Mouse (Mus musculus): ENCODE data around the gene Mat2b. TPM values are rescaled to one million over a fixed set of nuclear protein-coding genes. Genes with fewer than 3 reads are reported as not detected.
"Not testable (repeated sequence)": the region's sequence is repeated elsewhere in the genome, so short reads cannot be mapped to it uniquely, and the experiment has no call there.

The Mat2b gene
- 10 to 100 TPM; 57.9 to 61.8 TPM for total RNA-seq (2021)
- long read RNA-seq, experiment 1, transcript Mat2b-202 (7 exons, 2,053 nt), result minor isoform, 18 of 137 reads
- long read RNA-seq, experiment 1, transcript Mat2b-201 (7 exons, 1,949 nt), result major isoform, 104 of 137 reads
- long read RNA-seq, experiment 1, partial matches to known transcripts, result 8 of 137 reads
- long read RNA-seq, experiment 1, other reads (novel, unspliced or antisense), result 7 of 137 reads
- long read RNA-seq, experiment 2, transcript Mat2b-202 (7 exons, 2,053 nt), result minor isoform, 24 of 164 reads
- long read RNA-seq, experiment 2, transcript Mat2b-201 (7 exons, 1,949 nt), result major isoform, 122 of 164 reads
- long read RNA-seq, experiment 2, partial matches to known transcripts, result 7 of 164 reads
- long read RNA-seq, experiment 2, other reads (novel, unspliced or antisense), result 11 of 164 reads

DNA sequence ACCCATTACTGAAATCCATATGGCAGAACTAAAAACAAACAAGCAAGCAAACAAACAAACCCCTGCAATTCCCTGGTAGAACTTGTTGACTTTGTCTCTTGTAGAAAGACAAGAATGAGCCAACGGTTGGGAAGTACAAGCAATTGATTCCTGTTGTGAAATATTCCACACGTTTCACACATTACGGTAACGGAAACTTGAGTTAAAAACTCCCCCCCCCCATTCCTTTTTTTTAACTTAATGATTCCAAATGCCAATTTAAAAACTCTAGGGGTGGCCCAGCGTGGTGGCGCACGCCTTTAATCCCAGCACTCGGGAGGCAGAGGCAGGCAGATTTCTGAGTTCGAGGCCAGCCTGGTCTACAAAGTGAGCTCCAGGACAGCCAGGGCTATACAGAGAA is at the start of gene Mat2b:
Gene Mat2b, minus strand, starts transcription at position 101 of the 400 bp plus-strand sequence.
- no peak for TF ChIP-seq CTCF (IDR thresholded peaks at IDR 0.05)
- intact Hi-C loops (cut with DNase I), result no loop called here

DNA sequence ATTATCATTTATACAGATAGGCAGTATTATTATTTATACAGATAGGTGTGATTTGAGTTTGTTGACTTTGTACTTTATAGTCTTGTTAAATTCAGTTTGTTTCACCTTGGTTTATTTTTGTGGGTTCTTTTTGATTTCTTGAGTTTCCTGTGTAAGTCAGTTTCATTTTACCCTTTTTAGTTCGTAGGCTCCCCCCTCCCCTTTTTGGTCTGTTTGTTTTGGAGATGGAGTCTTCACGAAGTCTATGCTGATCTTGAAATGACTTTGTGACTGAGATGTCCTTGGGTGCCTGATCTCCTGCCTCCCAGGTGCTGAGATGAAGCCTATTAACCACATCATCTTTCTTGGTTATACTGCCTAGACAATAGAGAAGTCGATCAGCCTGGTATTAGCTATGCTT is 49.3 kb upstream of the Mat2b start:
- DNase-seq, result no peak
- Histone ChIP-seq H3K27ac (no peak overlapping the region), H3K4me3 (no peak overlapping the region)
- TF ChIP-seq CTCF (IDR thresholded peaks at IDR 0.05), result no peak
- intact Hi-C loops (cut with DNase I), result no loop called here

More for the DNA sequence above, at the start of gene Mat2b:
- no peak for DNase-seq
- Histone ChIP-seq H3K27ac (peak within 1 kb of the TSS; percentile 98), H3K4me3 (peak within 1 kb of the TSS; percentile 89)

DNA sequence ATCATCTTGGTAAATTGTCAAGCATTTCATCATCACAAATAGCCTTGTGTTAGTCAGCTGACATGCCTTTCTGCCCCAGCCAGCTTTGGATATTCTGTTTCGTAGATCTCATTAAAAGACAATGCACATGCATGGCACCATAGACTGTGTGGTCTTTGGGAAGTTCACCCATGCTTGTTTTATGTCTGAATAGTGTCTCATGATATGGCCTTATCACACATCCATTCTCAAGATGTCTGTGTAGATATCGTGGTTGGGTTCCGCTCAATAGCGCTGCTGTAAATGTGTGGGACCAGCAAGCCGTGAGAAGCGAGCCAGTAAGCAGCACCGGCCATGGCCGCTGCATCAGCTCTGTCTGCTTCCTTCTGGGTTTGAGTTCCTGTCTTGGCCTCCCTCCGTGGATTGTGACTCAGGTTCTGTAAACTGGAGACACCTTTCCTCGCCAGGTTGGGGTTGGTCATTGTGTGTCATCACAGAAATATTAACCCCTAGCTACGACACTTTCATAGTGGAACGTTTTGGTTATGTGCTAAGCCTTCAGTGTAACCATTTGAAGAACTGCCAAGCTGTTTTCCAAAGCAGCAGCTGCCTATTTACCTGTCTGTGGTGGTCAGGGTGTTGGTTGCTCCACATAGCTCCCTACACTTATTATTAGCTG is 46.7 kb upstream of the Mat2b start:
- intact Hi-C loops (cut with DNase I), result no loop called here
- TF ChIP-seq CTCF (IDR thresholded peaks at IDR 0.05), result no peak
- Histone ChIP-seq H3K27ac (no peak overlapping the region), H3K4me3 (no peak overlapping the region)
- no peak for DNase-seq

GRCm38 (mm10) chr11:40737369-40737768 is 42.4 kb upstream of the Mat2b start:
- DNase-seq, result no peak
- no peak overlapping the region for H3K4me3 ChIP-seq
- TF ChIP-seq CTCF (IDR thresholded peaks at IDR 0.05), result no peak
- intact Hi-C loops (cut with DNase I), result no loop called here
- H3K27ac ChIP-seq, result no peak overlapping the region

DNA sequence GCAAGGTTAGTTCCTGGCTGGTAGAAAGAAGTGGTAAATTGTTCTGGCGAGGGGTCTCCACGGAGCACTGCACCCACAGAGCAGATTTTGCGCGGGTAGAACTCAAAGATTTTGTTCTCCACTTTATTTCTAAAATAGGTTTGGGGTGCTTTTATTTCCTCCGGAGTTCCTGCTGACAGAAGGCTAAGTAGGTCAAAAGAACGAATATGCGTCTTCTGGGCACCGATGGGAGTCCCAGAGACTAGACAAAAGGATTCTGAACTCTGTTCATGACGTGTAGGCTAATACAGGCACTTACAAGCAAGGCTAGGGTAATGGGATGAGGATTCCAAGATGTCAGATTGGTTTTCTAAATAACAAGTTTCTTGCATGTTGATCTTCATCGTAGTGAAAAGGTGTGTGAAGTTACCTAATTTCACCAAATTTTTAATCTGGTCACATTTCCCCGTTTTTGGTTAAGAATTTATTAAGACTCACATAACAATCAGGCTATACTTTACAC is 39.3 kb upstream of the Mat2b start:
- intact Hi-C loops (cut with DNase I), result loop anchor here (2.0 kb wide), 1 partner anchor 18 kb away; no protein-coding TSS in a partner anchor
- no peak for DNase-seq
- Histone ChIP-seq H3K27ac (peak overlapping the region; percentile 91), H3K4me3 (peak overlapping the region; percentile 96)
- TF ChIP-seq CTCF (IDR thresholded peaks at IDR 0.05), result no peak

DNA sequence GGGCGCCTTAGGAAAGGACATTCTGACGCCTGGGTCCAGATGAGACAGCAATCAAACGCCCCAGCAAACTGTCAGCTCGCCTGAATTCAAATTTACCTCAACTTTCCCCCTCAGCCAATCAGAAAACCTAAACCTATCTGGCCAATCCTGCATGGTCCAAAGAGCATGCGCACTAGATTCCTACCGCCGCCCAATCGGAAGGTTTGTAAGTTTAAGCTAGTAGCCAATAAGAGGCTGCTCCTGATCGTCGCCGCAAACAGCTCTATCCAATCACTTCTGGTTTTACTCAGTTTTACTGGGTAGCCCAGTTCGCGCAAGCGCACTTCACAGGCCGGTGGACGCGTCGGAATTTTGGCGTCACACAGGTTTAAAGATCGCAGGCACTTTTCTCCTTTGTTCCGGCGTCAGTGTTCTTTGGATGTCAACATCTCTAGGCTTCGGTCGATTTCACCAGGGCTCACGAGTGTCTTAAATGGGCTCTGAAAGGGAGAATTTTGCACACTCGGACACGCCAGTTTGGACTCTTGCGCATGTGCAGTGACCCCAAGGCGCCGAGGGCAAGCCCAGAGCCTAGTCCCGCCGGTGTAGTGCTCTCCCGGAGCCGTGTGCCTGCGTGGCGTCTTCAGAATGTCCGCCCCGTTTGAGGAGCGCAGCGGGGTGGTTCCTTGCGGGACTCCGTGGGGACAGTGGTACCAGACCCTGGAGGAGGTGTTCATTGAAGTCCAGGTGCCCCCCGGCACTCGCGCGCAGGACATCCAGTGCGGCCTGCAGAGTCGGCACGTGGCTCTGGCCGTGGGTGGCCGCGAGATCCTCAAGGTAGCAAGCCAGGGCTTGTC is 38.6 kb upstream of the Mat2b start, which contains the start of the genes Hmmr and Nudcd2:
Gene Hmmr, minus strand, starts transcription at position 84 of the 836 bp plus-strand sequence.
Gene Nudcd2, plus strand, starts transcription at position 329 of the 836 bp plus-strand sequence.
- intact Hi-C loops (cut with DNase I), result loop anchor here (1.0 to 2.0 kb wide), 2 partner anchors 19 to 41 kb away; no protein-coding TSS in a partner anchor
- peak within 1 kb of the TSS; percentile 91 for H3K27ac ChIP-seq
- peak within 1 kb of the TSS; percentile 96 for H3K4me3 ChIP-seq
- peak; percentile 94 for DNase-seq
- TF ChIP-seq CTCF (IDR thresholded peaks at IDR 0.05), result no peak

- intact Hi-C loops (cut with DNase I), result loop anchor here (1.0 kb wide), 1 partner anchor 41 kb away; no protein-coding TSS in a partner anchor
- Histone ChIP-seq H3K4me3 (peak overlapping the region; percentile 96), H3K27ac (no peak overlapping the region)
- TF ChIP-seq CTCF (IDR thresholded peaks at IDR 0.05), result no peak
- no peak for DNase-seq
Observed at GRCm38 (mm10) chr11:40732997-40733338, 38.0 kb upstream of the Mat2b start.

DNA sequence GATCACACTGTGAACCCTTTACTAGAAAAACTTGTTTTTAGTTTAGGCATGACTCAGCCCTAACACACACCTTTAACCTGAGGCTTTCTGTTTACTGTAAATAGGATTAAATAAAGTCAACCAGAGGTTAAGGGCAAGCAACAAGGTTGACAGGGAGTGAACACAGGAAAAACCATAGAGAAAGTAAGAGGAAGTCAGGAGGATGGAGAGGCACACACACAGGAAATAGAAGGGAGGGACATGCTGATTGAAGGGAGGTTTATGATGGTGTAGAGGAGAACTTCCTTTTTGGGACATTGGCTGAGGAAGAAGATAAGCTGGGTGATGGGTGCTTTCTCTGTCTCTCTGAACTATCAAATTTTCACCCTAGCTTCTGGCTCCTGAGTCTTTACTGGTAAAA is 23.3 kb upstream of the Mat2b start:
- DNase-seq, result no peak
- intact Hi-C loops (cut with DNase I), result no loop called here
- TF ChIP-seq CTCF (IDR thresholded peaks at IDR 0.05), result no peak
- no peak overlapping the region for H3K27ac ChIP-seq
- no peak overlapping the region for H3K4me3 ChIP-seq

DNA sequence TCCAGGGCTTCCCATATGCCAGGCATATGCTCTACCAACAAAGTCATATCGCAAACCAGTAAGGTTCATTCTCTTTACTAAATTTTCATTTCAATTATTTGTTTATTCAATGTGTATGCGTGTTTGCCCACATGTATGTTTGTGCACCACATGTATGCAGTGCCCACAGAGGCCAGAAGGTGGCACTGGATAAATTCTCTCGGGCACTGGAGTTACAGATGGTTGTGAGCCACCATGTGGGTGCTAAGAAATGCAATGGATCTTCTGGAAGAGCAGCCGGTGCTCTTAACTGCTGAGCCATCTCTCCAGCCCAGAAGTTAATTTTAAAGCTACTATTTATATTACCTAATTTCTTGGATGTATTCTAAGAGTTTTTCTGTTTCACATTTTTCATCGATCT is 20.5 kb upstream of the Mat2b start:
- DNase-seq, result no peak
- no peak overlapping the region for H3K27ac ChIP-seq
- intact Hi-C loops (cut with DNase I), result no loop called here
- H3K4me3 ChIP-seq, result no peak overlapping the region
- TF ChIP-seq CTCF (IDR thresholded peaks at IDR 0.05), result no peak

GRCm38 (mm10) chr11:40713858-40714257 is 18.9 kb upstream of the Mat2b start:
- DNase-seq, result peak; percentile 37
- no peak overlapping the region for H3K27ac ChIP-seq
- TF ChIP-seq CTCF (IDR thresholded peaks at IDR 0.05), result no peak
- H3K4me3 ChIP-seq, result no peak overlapping the region
- intact Hi-C loops (cut with DNase I), result no loop called here

DNA sequence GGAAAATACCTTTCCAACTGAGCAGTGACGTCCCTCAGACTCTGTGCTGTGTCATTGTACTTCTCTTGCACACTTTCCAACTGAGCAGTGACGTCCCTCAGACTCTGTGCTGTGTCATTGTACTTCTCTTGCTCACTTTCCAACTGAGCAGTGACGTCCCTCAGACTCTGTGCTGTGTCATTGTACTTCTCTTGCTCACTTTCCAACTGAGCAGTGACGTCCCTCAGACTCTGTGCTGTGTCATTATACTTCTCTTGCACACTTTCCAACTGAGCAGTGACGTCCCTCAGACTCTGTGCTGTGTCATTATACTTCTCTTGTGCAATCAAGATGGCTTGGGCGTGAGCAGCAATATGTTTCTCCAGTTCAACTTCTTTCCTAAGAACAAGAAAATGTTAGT is 14.9 kb upstream of the Mat2b start:
- DNase-seq; intact Hi-C loops (cut with DNase I); H3K4me3 ChIP-seq; H3K27ac ChIP-seq: not testable (repeated sequence)

Data from gastrocnemius, adult 2 months (tissue).